Mouse (Mus musculus) natural killer cell, adult 2 months (primary cell): ENCODE measurements around the gene Acp7.
"Not testable (repeated sequence)": the region's sequence is repeated elsewhere in the genome, so short reads cannot be mapped to it uniquely, and the experiment has no call there.

Source experiments
- DNase-seq, 2 experiments: peaks; one replicate each; pipeline ENCODE4 v3.0.0; 2022; ENCODE audit warnings: low spot score in 2 of 2

Acp7 gene

GRCm38 (mm10) chr7:28631073-28631472, at the start of gene Acp7:
Gene Acp7 (minus strand): TSS chr7:28631332.
- DNase-seq, result no peak

- no peak for DNase-seq
Measured at GRCm38 (mm10) chr7:28677624-28678023, 46.5 kb upstream of the Acp7 start.

GRCm38 (mm10) chr7:28676811-28677541, 45.8 kb upstream of the Acp7 start:
- DNase-seq, result no peak

- no peak for DNase-seq
Measured at GRCm38 (mm10) chr7:28675746-28676145, 44.6 kb upstream of the Acp7 start.

GRCm38 (mm10) chr7:28674994-28675393, 43.9 kb upstream of the Acp7 start:
- DNase-seq, result no peak

- not testable (repeated sequence) for DNase-seq
Measured at GRCm38 (mm10) chr7:28672786-28673185, 41.7 kb upstream of the Acp7 start.

- DNase-seq, result no peak
Measured at GRCm38 (mm10) chr7:28672276-28672675, 41.1 kb upstream of the Acp7 start.

GRCm38 (mm10) chr7:28671172-28671571, 40.0 kb upstream of the Acp7 start:
- no peak for DNase-seq

GRCm38 (mm10) chr7:28665620-28666579, 34.8 kb upstream of the Acp7 start:
- no peak for DNase-seq

GRCm38 (mm10) chr7:28656430-28656829, 25.3 kb upstream of the Acp7 start:
- DNase-seq, result no peak

- DNase-seq, result no peak
Measured at GRCm38 (mm10) chr7:28651157-28651556, 20.0 kb upstream of the Acp7 start.

- no peak for DNase-seq
Measured at GRCm38 (mm10) chr7:28647016-28647415, 15.9 kb upstream of the Acp7 start.

- no peak for DNase-seq
Measured at GRCm38 (mm10) chr7:28645947-28646475, 14.9 kb upstream of the Acp7 start.

GRCm38 (mm10) chr7:28645366-28645765, 14.2 kb upstream of the Acp7 start:
- DNase-seq, result no peak

GRCm38 (mm10) chr7:28641546-28641945, 10.4 kb upstream of the Acp7 start:
- DNase-seq, result no peak

GRCm38 (mm10) chr7:28637511-28637910, 6.4 kb upstream of the Acp7 start:
- no peak for DNase-seq

GRCm38 (mm10) chr7:28634128-28634527, 3.0 kb upstream of the Acp7 start:
- DNase-seq, result no peak

GRCm38 (mm10) chr7:28624791-28625190, 6.3 kb downstream of the Acp7 start:
- no peak for DNase-seq

GRCm38 (mm10) chr7:28619098-28619715, 11.9 kb downstream of the Acp7 start:
- no peak for DNase-seq

- no peak for DNase-seq
Measured at GRCm38 (mm10) chr7:28605951-28606350, 25.2 kb downstream of the Acp7 start.

GRCm38 (mm10) chr7:28603788-28604187, 27.3 kb downstream of the Acp7 start:
- not testable (repeated sequence) for DNase-seq

GRCm38 (mm10) chr7:28603136-28603535, 28.0 kb downstream of the Acp7 start:
- DNase-seq, result no peak
